Mouse (Mus musculus) forelimb bud, embryonic 11.5 days (tissue): ENCODE measurements around the gene Sncg.

Experiments
- DNase-seq: peaks from one replicate; pipeline ENCODE4 v3.0.0-alpha.2; 2012; ENCODE audit warnings: low read depth, low spot score

The Sncg gene

DNA sequence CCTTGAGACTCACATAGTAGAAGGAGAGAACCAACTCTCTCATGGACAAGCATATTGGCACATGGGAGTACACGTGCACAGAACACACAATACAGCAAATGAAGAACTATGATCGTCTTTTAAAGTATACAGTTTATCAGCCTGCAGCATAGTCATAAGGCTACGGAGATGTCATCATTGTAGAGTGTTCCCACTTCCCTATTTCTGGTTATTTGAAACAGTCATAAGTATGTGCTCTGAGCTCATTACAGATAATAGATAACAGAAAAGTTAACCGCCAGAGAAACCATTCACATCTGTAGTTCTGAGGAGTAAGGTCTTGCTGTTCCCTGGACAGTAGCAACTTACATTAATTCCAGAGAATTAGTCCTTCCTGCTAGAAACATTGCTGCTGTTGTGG, 31.5 kb downstream of the Sncg start:
- no peak for DNase-seq

DNA sequence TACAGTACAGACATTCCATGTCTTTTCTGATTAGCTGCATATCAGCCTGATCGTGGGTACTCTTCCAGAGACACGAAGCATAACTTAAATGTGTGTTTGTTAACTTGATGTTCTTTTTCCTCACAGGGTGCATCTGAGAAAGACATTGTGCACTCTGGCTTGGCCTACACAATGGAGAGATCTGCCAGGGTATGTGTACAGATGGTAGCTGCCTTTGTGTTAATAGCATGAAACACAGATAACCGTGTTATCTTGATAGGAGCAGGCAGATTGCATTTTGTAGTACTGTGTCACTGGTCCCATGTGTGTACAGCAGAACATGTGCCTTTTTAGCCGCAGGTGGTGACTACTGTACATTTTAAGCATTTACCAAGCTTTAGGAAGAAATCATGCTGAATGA, 32.6 kb downstream of the Sncg start:
- no peak for DNase-seq

DNA sequence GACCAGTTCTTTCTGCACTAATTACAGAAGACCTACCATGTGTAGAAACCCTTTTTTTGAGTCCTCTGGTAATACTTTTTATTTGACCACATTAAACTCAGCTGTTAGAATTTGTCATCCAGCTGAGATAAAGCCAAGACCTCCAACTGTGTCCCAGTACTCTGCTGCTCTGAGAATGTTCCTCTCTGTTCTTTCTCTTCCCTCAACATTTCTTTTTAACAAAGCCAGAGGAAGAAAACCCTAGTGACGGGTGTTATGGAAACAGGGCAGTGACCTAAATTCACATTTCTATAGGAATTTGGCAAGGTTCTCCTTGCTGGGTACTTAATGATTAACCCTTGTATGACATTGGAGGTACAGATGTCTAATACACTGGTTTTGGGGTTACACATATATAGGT, 35.1 kb downstream of the Sncg start:
- no peak for DNase-seq

DNA sequence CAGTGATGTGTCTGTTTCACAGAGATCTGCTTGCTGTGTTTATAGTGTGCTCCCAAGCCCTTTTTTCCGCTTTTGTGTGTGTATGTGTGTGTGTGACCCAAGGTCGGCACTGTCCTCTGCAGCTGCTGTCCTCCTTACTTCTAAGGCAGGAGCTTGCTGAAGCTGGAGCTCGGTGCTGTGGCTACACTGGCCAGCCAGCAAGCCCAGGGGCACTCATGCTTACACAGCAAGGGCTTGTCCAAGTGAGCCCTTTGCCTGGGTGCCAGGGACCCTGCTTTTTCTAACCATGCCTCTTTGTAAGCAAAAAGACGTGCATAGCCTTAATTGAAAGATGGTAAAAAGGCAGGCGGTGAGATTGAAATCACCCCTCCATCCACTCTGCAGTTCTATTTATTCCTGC, 42.1 kb downstream of the Sncg start:
- no peak for DNase-seq

DNA sequence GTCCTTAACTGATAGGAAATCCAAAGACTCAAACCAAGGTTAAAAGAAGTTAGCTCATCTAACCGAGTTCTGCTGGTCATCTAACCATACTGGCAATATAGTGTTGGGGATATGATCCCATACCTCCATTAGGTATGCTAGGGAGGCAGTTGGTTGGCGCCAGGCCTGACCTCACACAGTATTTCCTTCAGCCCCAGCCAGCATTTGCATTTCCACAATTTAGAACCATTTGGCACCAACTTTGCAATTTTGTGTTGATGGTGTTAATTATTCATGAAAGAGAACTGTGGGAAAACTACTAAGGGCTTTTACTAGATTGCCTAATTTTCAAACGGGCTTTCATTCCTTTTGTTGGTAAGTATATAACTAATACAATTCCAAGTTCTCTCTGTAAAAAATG, 42.7 kb downstream of the Sncg start:
- DNase-seq = no peak

DNA sequence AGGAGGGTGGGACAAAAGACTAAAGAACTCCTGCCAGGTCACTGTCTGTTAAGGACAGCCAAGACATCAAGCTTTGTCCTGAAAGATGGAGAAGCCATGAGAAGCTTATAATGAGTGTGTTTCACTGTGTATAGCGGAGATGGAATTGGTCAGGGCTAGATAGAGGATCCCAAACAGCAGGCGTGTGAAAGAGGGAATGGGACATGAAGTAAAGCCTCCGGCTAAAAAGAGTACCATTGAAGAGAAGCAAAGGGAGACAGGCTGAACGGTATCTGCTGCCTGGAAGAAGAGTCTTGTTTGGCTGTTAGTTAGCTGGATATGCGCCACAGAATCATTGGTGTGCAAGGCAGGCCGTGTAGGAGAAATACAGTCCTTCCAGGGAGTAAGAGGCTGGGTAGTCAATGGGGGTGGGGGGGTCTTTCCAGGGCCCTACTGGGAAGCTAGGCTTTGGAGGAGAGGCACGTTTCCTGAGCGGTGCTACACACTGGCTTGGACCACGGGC, 43.9 kb downstream of the Sncg start:
- DNase-seq = no peak

DNA sequence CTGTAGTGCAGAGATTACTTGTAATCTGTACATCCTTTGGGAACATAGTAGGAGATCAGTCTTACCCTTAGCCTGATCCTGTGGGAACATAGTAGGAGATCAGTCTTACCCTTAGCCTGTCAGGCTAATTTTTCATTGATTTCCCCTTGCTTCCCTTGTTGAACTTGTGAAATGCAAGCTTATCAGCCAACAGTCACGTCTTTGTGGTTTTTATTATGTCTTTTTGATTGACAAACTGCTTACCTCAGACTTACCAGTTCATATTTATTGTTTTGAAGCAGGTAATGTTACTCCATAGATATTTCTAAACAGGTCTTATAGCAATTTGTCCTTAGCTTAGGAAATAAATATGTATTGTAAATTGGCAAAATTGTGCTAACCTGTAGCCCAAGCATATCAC, 47.0 kb downstream of the Sncg start:
- DNase-seq = no peak

DNA sequence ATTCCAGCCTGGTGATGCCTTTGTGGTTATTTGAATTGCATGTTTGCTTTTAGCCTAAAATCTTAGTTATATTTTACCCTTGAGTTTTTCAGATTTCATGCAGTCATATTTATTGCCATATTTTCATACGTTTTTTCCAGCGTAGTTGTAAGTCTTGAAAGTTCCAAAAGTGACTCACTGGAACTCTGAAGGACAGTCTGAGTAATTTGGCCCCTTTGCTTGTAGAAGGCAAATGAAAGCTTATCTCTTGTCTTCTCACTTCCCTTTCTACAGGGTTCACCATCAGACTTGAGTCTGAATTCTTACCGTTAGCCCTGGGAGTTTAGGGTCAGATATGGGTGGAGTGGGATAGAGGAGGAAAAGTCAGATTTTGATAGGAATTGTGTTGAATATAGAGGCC, 48.0 kb downstream of the Sncg start:
- no peak for DNase-seq

DNA sequence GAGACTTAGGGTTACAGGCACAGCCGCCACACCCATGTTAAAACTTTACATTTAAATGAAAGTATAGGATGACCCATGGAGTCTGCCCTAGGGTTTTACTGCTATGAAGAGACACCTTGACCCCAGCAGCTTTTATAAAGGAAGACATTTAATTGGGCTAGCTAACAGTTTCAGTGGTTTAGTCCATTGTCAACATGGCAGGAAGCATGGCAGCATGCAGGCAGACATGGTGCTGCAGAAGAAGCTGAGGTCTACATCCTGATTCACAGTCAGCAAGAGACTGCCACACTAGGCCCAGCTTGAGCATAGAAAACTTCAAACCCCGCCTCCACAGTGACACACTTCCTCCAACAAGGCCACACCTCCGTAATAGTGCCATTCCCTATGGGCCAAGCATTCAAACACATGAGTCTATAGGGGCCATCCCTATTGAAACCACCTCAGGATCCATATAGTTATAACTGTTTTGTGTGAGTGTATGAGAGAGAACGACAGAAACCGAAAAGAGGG, 51.0 kb downstream of the Sncg start:
- no peak for DNase-seq
